In the genomic region with DNA sequence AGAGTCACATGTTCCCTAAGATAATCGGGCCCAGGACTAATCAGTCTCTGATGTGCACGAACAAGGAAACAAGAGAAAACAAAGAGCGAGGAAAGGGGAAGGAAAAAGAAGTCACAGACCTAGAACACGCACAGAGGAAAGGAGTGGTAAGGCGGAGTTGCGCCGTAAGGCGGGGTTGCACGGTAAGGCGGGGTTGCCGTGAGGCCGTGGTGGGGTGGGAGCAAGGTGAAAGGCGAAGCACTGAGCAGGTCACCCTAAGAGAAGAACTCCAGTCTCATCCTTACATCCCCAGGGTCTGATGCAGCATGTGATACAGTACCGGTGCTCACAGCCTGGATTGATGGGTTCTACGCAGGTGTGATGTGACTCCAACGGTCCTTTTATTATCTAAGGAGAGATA, we compare ENCODE assay signal across 38 mouse cellular contexts. TPM values are rescaled to one million over a fixed set of nuclear protein-coding genes. Genes with fewer than 3 reads are reported as not detected.
"Had no signal": no experiment of that assay in that cellular context is flagged by ENCODE, and none has a peak within 500 bp of the region (broad histone marks: within the 10 kb centered on the region; RNA-seq: fewer than 3 reads in every experiment).

No protein-coding gene starts in this region.

- H3K36me3 ChIP-seq: embryonic facial prominence, embryonic 10.5 days; embryonic facial prominence, embryonic 12.5 days; embryonic facial prominence, embryonic 13.5 days; embryonic facial prominence, embryonic 15.5 days; forebrain, embryonic 10.5 days; forebrain, embryonic 12.5 days; forebrain, embryonic 15.5 days had no signal

- H3K27ac ChIP-seq: embryonic facial prominence, embryonic 10.5 days; embryonic facial prominence, embryonic 12.5 days; embryonic facial prominence, embryonic 13.5 days; embryonic facial prominence, embryonic 15.5 days; forebrain, embryonic 10.5 days; forebrain, embryonic 12.5 days; forebrain, embryonic 13.5 days; forebrain, embryonic 15.5 days; gastrocnemius, adult 2 months; heart, embryonic 10.5 days had no signal

- H3K4me3 ChIP-seq: embryonic facial prominence, embryonic 10.5 days; embryonic facial prominence, embryonic 12.5 days; embryonic facial prominence, embryonic 13.5 days; embryonic facial prominence, embryonic 15.5 days; erythroblast, embryonic 14.5 days; forebrain, embryonic 10.5 days; forebrain, embryonic 12.5 days; forebrain, embryonic 13.5 days; forebrain, embryonic 15.5 days; gastrocnemius, adult 2 months; heart, embryonic 10.5 days had no signal

- H3K27me3 ChIP-seq: embryonic facial prominence, embryonic 12.5 days; embryonic facial prominence, embryonic 13.5 days; embryonic facial prominence, embryonic 15.5 days; forebrain, embryonic 15.5 days had no signal

- DNase-seq: cerebellum, adult 9-10 months; cerebellum, adult 9-11 months; cerebellum, postnatal 10 days; cerebellum, postnatal 14 days; cerebellum, postnatal 25 days; cerebellum, postnatal 36 days; embryo, embryonic 11 days; gastrocnemius, adult 2 months; gastrocnemius, postnatal 10 days; gastrocnemius, postnatal 14 days; gastrocnemius, postnatal 25 days; gastrocnemius, postnatal 36 days; heart, adult 18-20 months had no signal

- H3K4me2 ChIP-seq: embryonic facial prominence, embryonic 12.5 days; embryonic facial prominence, embryonic 13.5 days; embryonic facial prominence, embryonic 15.5 days; forebrain, embryonic 12.5 days; forebrain, embryonic 13.5 days; forebrain, embryonic 15.5 days; heart, embryonic 11.5 days had no signal

- H3K9ac ChIP-seq: embryonic facial prominence, embryonic 12.5 days; embryonic facial prominence, embryonic 13.5 days; embryonic facial prominence, embryonic 15.5 days; forebrain, embryonic 12.5 days; forebrain, embryonic 13.5 days; forebrain, embryonic 15.5 days had no signal

- ATAC-seq: forebrain, embryonic 13.5 days; forebrain, embryonic 14.5 days; forebrain, embryonic 15.5 days; forebrain, embryonic 16.5 days had no signal

- H3K4me1 ChIP-seq: embryonic facial prominence, embryonic 10.5 days; embryonic facial prominence, embryonic 12.5 days; embryonic facial prominence, embryonic 13.5 days; embryonic facial prominence, embryonic 15.5 days; forebrain, embryonic 10.5 days; forebrain, embryonic 12.5 days; forebrain, embryonic 13.5 days; forebrain, embryonic 15.5 days; heart, embryonic 10.5 days had no signal

- H3K9me3 ChIP-seq: embryonic facial prominence, embryonic 10.5 days; embryonic facial prominence, embryonic 12.5 days; embryonic facial prominence, embryonic 13.5 days; embryonic facial prominence, embryonic 15.5 days; forebrain, embryonic 10.5 days; forebrain, embryonic 12.5 days; forebrain, embryonic 13.5 days; forebrain, embryonic 15.5 days; heart, embryonic 10.5 days had no signal

RNA-seq across cellular contexts. Expression of a gene that starts 6.3 kb away (rescaled TPM):
- total RNA-seq: common myeloid progenitor, adult 5-6 weeks; gastrocnemius, adult 18-20 months; gastrocnemius, adult 2 months; gastrocnemius, adult 8-10 months; gastrocnemius, postnatal 10 days; gastrocnemius, postnatal 14 days; gastrocnemius, postnatal 25 days; gastrocnemius, postnatal 36 days; gastrocnemius, postnatal 4 days; granulocyte monocyte progenitor cell, adult 5-6 weeks; heart, adult 18-20 months; heart, adult 8-10 months had no signal
- polyA plus RNA-seq: cortical plate, adult 2 months; embryonic facial prominence, embryonic 10.5 days; embryonic facial prominence, embryonic 11.5 days; embryonic facial prominence, embryonic 12.5 days; embryonic facial prominence, embryonic 13.5 days; embryonic facial prominence, embryonic 14.5 days; embryonic facial prominence, embryonic 15.5 days; erythroblast, embryonic 14.5 days; forebrain, embryonic 10.5 days; forebrain, embryonic 11.5 days; forebrain, embryonic 12.5 days; forebrain, embryonic 13.5 days; forebrain, embryonic 14.5 days; forebrain, embryonic 15.5 days; forebrain, embryonic 16.5 days; frontal cortex, adult 2 months; gonadal fat pad, adult 2 months; heart, embryonic 10.5 days; heart, embryonic 11.5 days had no signal

RNA-seq across cellular contexts. Expression of a gene that starts 8.9 kb away (rescaled TPM):
- polyA plus RNA-seq: erythroblast, embryonic 14.5 days had no signal
